Mouse (Mus musculus) kidney, postnatal 0 days (tissue): ENCODE measurements at regions not wholly inside any gene's neighbourhood (a gene's known extent, or its start where the extent isn't known, plus 50 kb on each side); places are given as distances from the start of the nearest gene placed in this dataset.
A peak's percentile ranks its signal among the peaks of the same experiment; 100 is the strongest.

Experiments used
- ATAC-seq: fragments of 200-750 bp; cut with Nextera tagmentation; replicated peaks from 2 replicates; pipeline ENCODE4 v1.8.0; 2017; ENCODE audit warnings: low read depth, moderate number of reproducible peaks, moderate TSS enrichment, moderate library complexity; ENCODE audit not compliant: low FRiP score
- DNase-seq: peaks from one replicate; pipeline ENCODE4 v3.0.0-alpha.2; 2016; ENCODE audit warnings: low spot score
- H3K27ac ChIP-seq: fragments of 300-500 bp; sonication (generic); 2 replicates; pipeline ENCODE4 v1.5.1; 2014; ENCODE audit warnings: mild to moderate bottlenecking
- H3K27me3 ChIP-seq: fragments of 300-500 bp; sonication (generic); 2 replicates; pipeline ENCODE4 v1.6.1; 2014; ENCODE audit warnings: low read length, mixed read lengths; ENCODE audit not compliant: insufficient read depth
- H3K36me3 ChIP-seq: fragments of 300-500 bp; sonication (generic); 2 replicates; pipeline ENCODE4 v1.6.1; 2014; ENCODE audit warnings: low read length, mixed read lengths; ENCODE audit not compliant: insufficient read depth
- H3K4me1 ChIP-seq: fragments of 300-500 bp; sonication (generic); replicated peaks from 2 replicates; pipeline ENCODE4 v1.6.1; 2014; ENCODE audit warnings: antibody characterized with exemption, low read length, mixed read lengths; ENCODE audit not compliant: insufficient read depth
- H3K4me2 ChIP-seq: fragments of 300-500 bp; sonication (generic); 2 replicates; pipeline ENCODE4 v1.6.1; 2014; ENCODE audit warnings: mild to moderate bottlenecking, low read length, moderate library complexity, mixed read lengths
- H3K4me3 ChIP-seq: fragments of 300-500 bp; sonication (generic); replicated peaks from 2 replicates; pipeline ENCODE4 v1.5.1; 2014; ENCODE audit warnings: low read depth, low read length
- H3K9ac ChIP-seq: fragments of 300-500 bp; sonication (generic); 2 replicates; pipeline ENCODE4 v1.6.1; 2014; ENCODE audit warnings: low read depth, low read length
- H3K9me3 ChIP-seq: fragments of 300-500 bp; sonication (generic); replicated peaks from 2 replicates; pipeline ENCODE4 v1.6.1; 2016; ENCODE audit warnings: low read length, inconsistent platforms, mixed read lengths
- CTCF ChIP-seq: IDR thresholded peaks from 2 replicates; pipeline ENCODE4 v1.5.1; 2016; ENCODE audit warnings: antibody characterized with exemption, low read depth, mild to moderate bottlenecking, moderate library complexity
- WGBS: fragments of 180-500 bp; shearing (Covaris S2); extraction: QIAGEN DNeasy Blood & Tissue Kit; methylation state at CpG from one replicate; pipeline ENCODE4 v1.1.7; 2014; 5-methylcytosine and 5-hydroxymethylcytosine counted together

DNA sequence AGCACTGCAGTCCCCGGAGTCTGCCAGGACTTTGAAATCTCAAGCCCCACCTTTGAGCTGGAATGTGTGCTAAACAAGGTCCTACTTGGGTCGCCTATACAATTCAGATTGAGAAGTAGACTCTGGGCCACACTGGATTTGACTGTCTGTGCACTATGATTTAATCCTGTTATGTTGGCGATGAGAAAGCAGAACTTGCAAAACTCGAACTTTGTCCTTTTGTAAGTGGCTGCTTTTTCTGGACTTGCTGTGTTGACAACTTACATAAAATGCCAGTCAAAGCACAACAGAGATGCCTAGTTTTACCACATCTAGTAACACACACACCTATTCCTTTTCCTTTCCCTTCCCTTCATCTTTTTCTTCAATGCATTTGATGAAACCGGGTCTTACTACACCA is 142.7 kb upstream of the Habp2 start:
- DNase-seq (no peak), ATAC-seq (no peak)
- H3K4me2 ChIP-seq: no peak overlapping the region
- 87% methylated on average over 5 of the region's 5 CpGs for WGBS
- no peak for TF ChIP-seq CTCF
- H3K4me3 ChIP-seq: no peak overlapping the region
- H3K27ac ChIP-seq: no peak overlapping the region
- H3K9ac ChIP-seq: no peak overlapping the region
- H3K27me3 ChIP-seq: no peaks in the 10 kb centered on the region
- 0 out of 2 replicates have a peak, but pooled peaks cover 8% of the 10 kb centered on the region for H3K9me3 ChIP-seq
- H3K4me1 ChIP-seq: no peaks in the 10 kb centered on the region
- H3K36me3 ChIP-seq: no peaks in the 10 kb centered on the region

DNA sequence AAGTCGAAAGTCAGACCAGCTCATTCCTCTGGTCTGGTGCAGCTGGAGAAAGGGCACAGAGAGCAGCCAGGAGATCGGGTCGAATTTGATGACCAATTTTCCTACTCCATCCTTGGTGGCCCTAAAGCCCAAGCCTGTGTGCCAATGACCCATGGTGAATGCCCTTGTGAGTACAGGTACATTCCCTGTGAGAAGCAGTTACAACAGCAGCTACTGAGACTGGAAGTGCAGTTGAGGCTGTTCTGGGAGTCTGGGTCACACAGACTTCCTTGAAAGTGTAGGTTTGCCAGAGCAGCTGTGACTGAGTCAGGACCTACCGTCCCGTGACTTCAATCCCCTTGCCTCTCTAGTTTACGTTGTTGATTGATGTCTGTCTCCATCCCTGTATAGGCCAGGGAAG is 129.8 kb upstream of the Habp2 start:
- Histone ChIP-seq H3K4me3 (no peak overlapping the region), H3K9me3 (no peaks in the 10 kb centered on the region), H3K27ac (no peak overlapping the region), H3K27me3 (no peaks in the 10 kb centered on the region), H3K4me1 (no peaks in the 10 kb centered on the region), H3K9ac (no peak overlapping the region), H3K4me2 (no peak overlapping the region), H3K36me3 (no peaks in the 10 kb centered on the region)
- TF ChIP-seq CTCF: no peak
- ATAC-seq (no peak), DNase-seq (no peak)
- 63% methylated on average over 6 of the region's 6 CpGs for WGBS

DNA sequence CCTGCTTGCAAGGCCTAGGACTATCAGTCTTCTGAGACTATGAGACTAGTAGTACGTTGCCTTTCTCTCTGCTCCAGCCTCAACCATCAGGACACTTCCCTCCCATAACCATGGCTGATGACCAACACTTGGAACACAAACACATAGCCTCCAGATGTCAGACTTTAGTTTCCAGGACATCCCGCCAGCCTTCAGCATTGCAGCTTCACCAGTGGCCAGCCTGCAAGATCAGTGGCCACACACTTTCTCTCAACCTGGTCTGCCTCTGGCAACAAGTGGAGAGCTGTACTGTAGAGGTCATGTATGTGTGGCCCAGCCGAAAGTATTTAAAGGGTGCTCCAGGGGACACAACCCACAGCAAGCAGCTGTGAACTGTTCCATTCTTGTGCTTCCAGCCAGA is 124.8 kb upstream of the Habp2 start:
- Histone ChIP-seq H3K27ac (no peak overlapping the region), H3K4me3 (no peak overlapping the region), H3K9me3 (no peaks in the 10 kb centered on the region), H3K4me1 (no peaks in the 10 kb centered on the region), H3K9ac (no peak overlapping the region), H3K4me2 (no peak overlapping the region), H3K36me3 (no peaks in the 10 kb centered on the region), H3K27me3 (no peaks in the 10 kb centered on the region)
- ATAC-seq: no peak
- no peak for TF ChIP-seq CTCF
- 82% methylated on average over 3 of the region's 3 CpGs for WGBS
- peak; percentile 20 for DNase-seq

DNA sequence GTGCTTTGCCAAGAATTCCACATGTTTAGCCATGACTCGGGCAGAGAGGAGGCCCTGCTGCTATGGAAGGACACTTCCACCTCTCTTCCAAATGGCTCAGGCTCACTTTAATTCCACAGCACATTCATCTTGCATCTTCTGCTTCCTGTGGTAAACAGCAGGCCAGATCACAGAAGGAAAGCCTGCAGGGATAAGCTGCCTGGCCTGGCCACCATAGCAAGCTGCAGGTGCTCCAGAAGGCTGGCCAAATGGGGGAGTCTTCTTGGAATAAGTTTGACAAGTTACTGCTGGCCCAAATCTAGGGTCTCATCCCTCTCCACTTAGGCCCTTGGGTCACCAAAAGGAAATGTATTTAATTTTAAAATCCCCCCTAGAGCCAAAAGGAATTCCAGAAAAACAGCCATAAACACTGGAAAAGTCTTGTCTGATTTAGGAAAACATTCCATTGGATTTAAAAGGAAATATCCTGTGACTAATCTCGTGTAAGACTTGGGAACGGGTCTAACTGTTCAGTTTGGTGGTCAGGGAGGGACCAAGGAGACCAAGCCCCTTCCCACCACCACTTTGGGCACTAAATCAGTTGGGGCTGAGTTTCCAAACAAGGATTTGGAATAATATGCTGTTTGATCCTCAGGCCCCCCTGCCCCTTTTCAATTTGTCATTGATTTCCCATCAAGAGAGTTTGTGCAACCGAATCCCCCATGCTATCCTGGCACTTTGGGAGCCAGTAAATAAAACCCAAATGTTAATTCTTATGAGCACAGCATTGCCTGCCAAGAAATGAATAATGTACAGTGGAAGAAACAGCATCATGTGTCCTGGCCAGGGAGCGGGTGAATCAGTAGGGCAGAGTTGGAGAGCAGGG is 117.6 kb upstream of the Habp2 start:
- H3K9me3 ChIP-seq: no peaks in the 10 kb centered on the region; the same call in 1 of the 2 replicates
- H3K36me3 ChIP-seq: no peaks in the 10 kb centered on the region
- no peak overlapping the region for H3K27ac ChIP-seq
- H3K9ac ChIP-seq: no peak overlapping the region
- ATAC-seq: no peak
- no peak for TF ChIP-seq CTCF
- WGBS: 53% methylated on average over 5 of the region's 5 CpGs
- no peak overlapping the region for H3K4me2 ChIP-seq
- H3K4me1 ChIP-seq: no peaks in the 10 kb centered on the region
- H3K27me3 ChIP-seq: no peaks in the 10 kb centered on the region
- no peak overlapping the region for H3K4me3 ChIP-seq
- DNase-seq: peak; percentile 60

DNA sequence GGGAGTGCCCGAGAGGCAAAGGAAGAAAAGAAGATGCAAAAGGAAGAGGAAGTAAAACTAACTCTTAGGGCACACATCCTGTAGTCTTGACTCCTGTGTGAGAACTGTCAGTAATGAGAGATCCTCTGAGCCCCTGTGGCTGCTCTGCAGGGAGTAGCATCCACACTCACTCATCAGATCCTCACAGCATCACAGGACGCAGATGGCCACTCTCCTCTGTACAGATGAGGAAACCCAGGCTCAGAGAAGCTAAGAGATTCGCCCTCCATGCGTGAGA is 117.0 kb upstream of the Habp2 start:
- WGBS: 69% methylated on average over 4 of the region's 4 CpGs
- ATAC-seq (no peak), DNase-seq (no peak)
- TF ChIP-seq CTCF: no peak
- H3K27ac ChIP-seq: no peak overlapping the region
- no peak overlapping the region for H3K4me3 ChIP-seq
- no peaks in the 10 kb centered on the region for H3K4me1 ChIP-seq
- no peaks in the 10 kb centered on the region; the same call in 1 of the 2 replicates for H3K9me3 ChIP-seq
- no peak overlapping the region for H3K9ac ChIP-seq
- no peaks in the 10 kb centered on the region for H3K36me3 ChIP-seq
- no peaks in the 10 kb centered on the region for H3K27me3 ChIP-seq
- H3K4me2 ChIP-seq: no peak overlapping the region

DNA sequence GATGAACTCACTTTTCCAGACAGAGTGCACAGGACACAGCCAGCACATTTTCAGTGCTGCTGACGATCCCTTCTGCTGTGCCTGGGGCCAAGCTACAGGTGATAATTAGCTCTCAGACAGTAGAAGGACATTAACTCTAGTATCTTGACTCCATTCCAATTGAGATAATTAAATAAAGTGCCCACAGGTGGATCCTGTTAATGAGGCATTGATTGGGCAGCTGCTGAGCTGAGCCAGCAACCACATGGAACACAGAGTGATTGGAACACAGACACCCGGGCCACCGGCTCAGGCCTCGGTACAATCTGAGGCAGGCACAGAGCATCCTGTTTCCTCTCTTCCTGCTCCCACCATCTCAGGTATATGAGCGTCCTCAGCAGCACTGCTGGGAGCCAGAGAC is 114.5 kb upstream of the Habp2 start:
- Histone ChIP-seq H3K36me3 (no peaks in the 10 kb centered on the region), H3K27ac (no peak overlapping the region), H3K4me2 (no peak overlapping the region), H3K4me3 (no peak overlapping the region), H3K9ac (no peak overlapping the region), H3K4me1 (no peaks in the 10 kb centered on the region), H3K27me3 (no peaks in the 10 kb centered on the region), H3K9me3 (no peaks in the 10 kb centered on the region; the same call in 1 of the 2 replicates)
- DNase-seq (no peak), ATAC-seq (no peak)
- no peak for TF ChIP-seq CTCF
- 70% methylated on average over 5 of the region's 5 CpGs for WGBS

DNA sequence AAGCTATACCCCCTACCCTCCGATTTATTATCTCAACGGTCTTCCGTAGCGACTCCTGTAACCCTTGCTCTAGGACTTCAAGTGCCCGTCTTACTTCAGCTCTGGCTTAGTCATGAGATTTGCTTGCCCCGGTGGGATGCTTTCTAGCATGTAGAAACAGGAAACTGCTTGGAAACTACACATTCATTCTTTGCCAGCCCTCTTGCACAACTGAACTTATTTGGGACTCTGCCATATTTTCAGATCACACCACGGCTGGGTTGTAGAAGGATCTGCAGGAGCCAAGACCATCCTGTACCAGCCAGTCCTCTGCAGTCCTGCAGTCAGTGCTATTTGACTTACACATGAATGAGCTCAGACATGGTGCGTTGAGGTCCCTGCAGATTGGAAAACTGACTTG is 110.9 kb upstream of the Habp2 start:
- no peak overlapping the region for H3K27ac ChIP-seq
- ATAC-seq: no peak
- no peaks in the 10 kb centered on the region for H3K4me1 ChIP-seq
- H3K4me2 ChIP-seq: no peak overlapping the region
- H3K4me3 ChIP-seq: no peak overlapping the region
- no peaks in the 10 kb centered on the region for H3K36me3 ChIP-seq
- H3K9ac ChIP-seq: no peak overlapping the region
- WGBS: 77% methylated on average over 8 of the region's 8 CpGs
- H3K27me3 ChIP-seq: no peaks in the 10 kb centered on the region
- DNase-seq: no peak
- TF ChIP-seq CTCF: no peak
- no peaks in the 10 kb centered on the region for H3K9me3 ChIP-seq
